Mouse (Mus musculus) neural tube, embryonic 12.5 days (tissue): ENCODE results near the gene Dytn. TPM values are rescaled to one million over a fixed set of nuclear protein-coding genes. Genes with fewer than 3 reads are reported as not detected.

Experiments
- ATAC-seq: fragments of 200-750 bp; cut with Nextera tagmentation; 2 replicates; pipeline ENCODE4 v1.8.0; 2017; ENCODE audit warnings: low read depth, mild to moderate bottlenecking, moderate TSS enrichment, moderate library complexity; ENCODE audit not compliant: low FRiP score
- H3K27ac ChIP-seq: fragments of 300-500 bp; sonication (generic); 2 replicates; pipeline ENCODE4 v1.5.1; 2016
- H3K27me3 ChIP-seq: fragments of 300-500 bp; sonication (generic); replicated peaks from 2 replicates; pipeline ENCODE4 v1.6.1; 2016; ENCODE audit warnings: mild to moderate bottlenecking
- H3K36me3 ChIP-seq: fragments of 300-500 bp; sonication (generic); 2 replicates; pipeline ENCODE4 v1.6.1; 2016; ENCODE audit warnings: mild to moderate bottlenecking
- H3K4me1 ChIP-seq: fragments of 300-500 bp; sonication (generic); 2 replicates; pipeline ENCODE4 v1.6.1; 2016
- H3K4me2 ChIP-seq: fragments of 300-500 bp; sonication (generic); replicated peaks from 2 replicates; pipeline ENCODE4 v1.6.1; 2016; ENCODE audit warnings: mild to moderate bottlenecking
- H3K4me3 ChIP-seq: fragments of 300-500 bp; sonication (generic); 2 replicates; pipeline ENCODE4 v1.5.1; 2016
- H3K9ac ChIP-seq: fragments of 300-500 bp; sonication (generic); 2 replicates; pipeline ENCODE4 v1.6.1; 2016; ENCODE audit warnings: mild to moderate bottlenecking
- H3K9me3 ChIP-seq: fragments of 300-500 bp; sonication (generic); 2 replicates; pipeline ENCODE4 v1.6.1; 2016; ENCODE audit warnings: mild to moderate bottlenecking
- WGBS: fragments of 180-500 bp; shearing (Covaris S2); methylation state at CpG from one replicate; pipeline ENCODE4 v1.1.7; 2016; 5-methylcytosine and 5-hydroxymethylcytosine counted together
- polyA plus RNA-seq: library from polyadenylated mRNA; unstranded; fragments of >200 nt; fragmentation: Nextera tagmentation; extraction: Ambion mirVana; gene quantifications from 2 replicates; pipeline ENCODE4 v1.2.1, GENCODE M21; 2016

The Dytn gene
- 0.08 and 0.15 TPM in 2 replicates for polyA plus RNA-seq

DNA sequence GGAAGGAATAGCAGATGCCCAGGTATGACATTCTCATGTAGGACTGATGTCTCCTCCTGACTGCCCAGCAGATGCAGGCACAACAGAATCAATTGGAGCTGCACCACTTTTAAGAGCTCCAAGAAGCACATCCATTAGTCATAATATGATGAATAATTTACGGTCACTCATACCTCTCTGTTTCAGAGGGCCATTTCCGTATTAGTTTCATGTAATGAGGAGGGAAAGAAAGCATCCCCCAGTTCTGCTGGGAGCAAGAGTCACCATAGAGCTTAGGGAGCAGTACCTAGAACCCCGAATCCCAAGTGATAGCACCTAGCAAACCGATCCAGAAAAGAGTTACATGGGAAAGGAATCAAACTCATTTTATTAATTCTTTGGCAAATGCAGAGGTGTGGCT, at the start of gene Dytn:
TSS of gene Dytn (minus strand) at position 101 of the 400 bp plus-strand sequence.
- no peak for ATAC-seq
- no peak within 1 kb of the TSS for H3K4me3 ChIP-seq
- no peaks in the 10 kb centered on the region for H3K36me3 ChIP-seq
- no peaks in the 10 kb centered on the region for H3K4me1 ChIP-seq
- no peaks in the 10 kb centered on the region for H3K27me3 ChIP-seq
- no peak within 1 kb of the TSS for H3K27ac ChIP-seq
- no peaks in the 10 kb centered on the region for H3K9me3 ChIP-seq
- WGBS: 93% methylated on average over 4 of the region's 4 CpGs
- H3K4me2 ChIP-seq: no peak within 1 kb of the TSS
- H3K9ac ChIP-seq: no peak within 1 kb of the TSS

DNA sequence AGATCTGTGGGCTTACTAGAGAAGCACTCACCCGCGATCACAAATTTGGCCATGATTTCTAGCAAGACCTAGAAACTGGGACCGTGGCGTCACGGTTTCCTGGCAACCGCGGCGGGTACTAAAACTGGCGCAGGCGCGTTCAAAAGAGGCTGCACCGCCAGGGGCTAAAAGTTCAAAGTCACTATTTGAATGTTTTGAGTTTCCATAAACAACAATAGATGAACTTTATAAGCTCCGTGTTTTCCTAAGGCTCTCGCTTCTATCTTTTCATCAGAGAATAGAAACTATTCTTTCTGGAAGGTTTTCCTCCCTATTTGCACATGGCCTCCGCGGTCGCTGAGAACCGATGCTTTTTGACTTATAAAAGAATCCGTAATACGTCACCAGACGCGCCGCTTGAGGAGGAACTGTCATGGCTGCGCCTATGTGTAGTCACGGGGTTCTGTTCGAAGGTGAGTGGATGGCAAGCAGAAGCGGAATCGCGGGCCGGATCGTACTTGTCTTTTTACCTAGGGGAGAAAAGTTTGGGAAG, 43.6 kb upstream of the Dytn start, which contains the start of the genes Mdh1b and Fastkd2:
TSS of gene Mdh1b (minus strand) at position 79 of the 532 bp plus-strand sequence.
TSS of gene Fastkd2 (plus strand) at position 375 of the 532 bp plus-strand sequence.
- Histone ChIP-seq H3K9ac (peak within 1 kb of the TSS; percentile 67), H3K27me3 (no peaks in the 10 kb centered on the region), H3K9me3 (no peaks in the 10 kb centered on the region), H3K4me3 (peak within 1 kb of the TSS; percentile 64), H3K27ac (no peak within 1 kb of the TSS), H3K4me2 (peak within 1 kb of the TSS; percentile 67), H3K36me3 (no peaks in the 10 kb centered on the region), H3K4me1 (peaks cover 16% of the 10 kb centered on the region)
- WGBS: under 1% methylated on average over 31 of the region's 31 CpGs
- peak; percentile 96 for ATAC-seq

DNA sequence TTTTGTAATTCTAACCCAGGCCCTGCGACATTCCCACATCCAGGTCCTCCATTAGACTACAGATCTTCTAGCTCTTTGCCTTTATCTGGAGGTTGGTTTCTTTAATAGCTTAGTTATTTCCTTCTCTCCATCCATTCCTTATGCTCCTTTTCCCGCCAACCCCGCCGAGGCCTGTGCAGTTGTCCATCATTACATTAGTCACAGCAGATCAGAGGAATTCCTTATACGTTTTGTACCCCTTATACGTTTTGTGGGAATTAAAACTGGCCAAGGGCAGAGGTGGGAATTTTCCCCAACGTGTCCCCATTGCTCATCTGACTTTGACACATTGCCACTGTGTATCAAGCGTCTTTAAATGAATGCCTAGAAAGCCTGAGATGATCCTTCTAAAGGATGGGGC, 43.1 kb upstream of the Dytn start:
- 42% methylated on average over 8 of the region's 8 CpGs for WGBS
- no peak; the same call in 1 of the 2 replicates for ATAC-seq
- no peaks in the 10 kb centered on the region for H3K36me3 ChIP-seq
- no peaks in the 10 kb centered on the region for H3K9me3 ChIP-seq
- peak overlapping the region; percentile 67 for H3K4me2 ChIP-seq
- H3K27ac ChIP-seq: no peak overlapping the region
- peak overlapping the region; percentile 64 for H3K4me3 ChIP-seq
- H3K27me3 ChIP-seq: no peaks in the 10 kb centered on the region
- H3K4me1 ChIP-seq: peaks cover 16% of the 10 kb centered on the region
- 0 out of 2 replicates have a peak overlapping the region, but pooled peaks have one; percentile 18 for H3K9ac ChIP-seq

DNA sequence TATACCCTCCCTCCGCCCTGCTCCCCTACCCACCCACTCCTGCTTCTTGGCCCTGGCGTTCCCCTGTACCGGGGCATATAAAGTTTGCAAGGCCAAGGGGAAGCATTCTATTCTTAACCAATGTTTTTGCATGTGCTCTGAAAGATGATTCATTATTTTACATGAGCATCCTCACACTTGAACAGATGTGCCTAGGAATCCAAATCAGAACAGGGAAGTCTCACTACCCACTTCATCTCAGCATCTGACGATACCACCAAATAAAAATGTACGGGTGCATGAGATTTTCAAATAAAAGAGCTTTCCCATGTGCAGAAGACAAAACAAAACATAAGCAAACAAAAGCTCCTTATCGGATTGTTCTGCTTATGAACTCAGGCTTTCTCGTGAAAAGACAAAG, 33.4 kb upstream of the Dytn start:
- Histone ChIP-seq H3K27ac (no peak overlapping the region), H3K9me3 (no peaks in the 10 kb centered on the region), H3K27me3 (no peaks in the 10 kb centered on the region), H3K4me3 (no peak overlapping the region), H3K4me2 (no peak overlapping the region), H3K9ac (no peak overlapping the region), H3K36me3 (no peaks in the 10 kb centered on the region), H3K4me1 (no peaks in the 10 kb centered on the region)
- 89% methylated on average over 7 of the region's 7 CpGs for WGBS
- ATAC-seq: no peak

DNA sequence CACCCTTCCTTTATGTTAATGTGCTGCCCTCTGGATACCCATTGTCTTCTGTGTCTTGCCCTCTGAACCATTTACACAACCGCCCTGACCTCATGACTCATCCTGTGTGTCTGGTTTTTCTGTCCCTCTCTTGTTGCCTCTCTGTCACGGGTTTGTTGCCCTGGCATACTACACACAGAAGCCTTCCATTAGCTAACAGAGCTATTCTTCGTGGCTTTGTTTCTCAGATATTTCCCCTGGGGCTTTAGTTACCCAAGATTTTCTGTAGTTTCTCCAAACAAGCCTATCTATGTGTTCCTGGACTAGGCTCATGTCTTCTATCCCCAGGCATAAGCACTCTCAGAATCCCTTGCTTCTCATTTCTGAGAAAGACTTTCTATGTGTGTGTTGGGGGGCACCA, 22.1 kb upstream of the Dytn start:
- Histone ChIP-seq H3K9me3 (no peaks in the 10 kb centered on the region), H3K9ac (no peak overlapping the region), H3K36me3 (no peaks in the 10 kb centered on the region), H3K27ac (no peak overlapping the region), H3K4me1 (no peaks in the 10 kb centered on the region), H3K4me3 (no peak overlapping the region), H3K27me3 (no peaks in the 10 kb centered on the region), H3K4me2 (no peak overlapping the region)
- 61% methylated on average over 3 of the region's 3 CpGs for WGBS
- ATAC-seq: no peak

DNA sequence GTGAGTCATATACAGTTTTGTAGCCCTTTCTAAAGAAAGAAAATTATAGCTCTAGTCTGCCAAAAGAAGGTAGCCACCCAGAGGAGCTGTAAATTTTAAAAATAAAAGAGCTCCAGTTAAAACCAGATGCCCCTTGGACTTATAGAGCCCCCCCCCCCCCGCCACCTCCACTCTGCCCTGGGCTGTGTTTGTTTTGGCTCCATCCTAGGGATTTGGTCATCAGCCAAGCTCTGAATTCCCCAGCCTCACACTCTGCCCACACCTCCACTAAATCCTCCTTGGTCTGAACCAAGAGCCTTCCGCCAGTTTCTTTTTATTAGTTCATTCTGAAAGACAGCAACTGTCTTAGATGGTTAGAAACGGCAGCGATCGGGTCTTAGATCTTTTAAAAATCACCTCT, 19.0 kb upstream of the Dytn start:
- no peak for ATAC-seq

DNA sequence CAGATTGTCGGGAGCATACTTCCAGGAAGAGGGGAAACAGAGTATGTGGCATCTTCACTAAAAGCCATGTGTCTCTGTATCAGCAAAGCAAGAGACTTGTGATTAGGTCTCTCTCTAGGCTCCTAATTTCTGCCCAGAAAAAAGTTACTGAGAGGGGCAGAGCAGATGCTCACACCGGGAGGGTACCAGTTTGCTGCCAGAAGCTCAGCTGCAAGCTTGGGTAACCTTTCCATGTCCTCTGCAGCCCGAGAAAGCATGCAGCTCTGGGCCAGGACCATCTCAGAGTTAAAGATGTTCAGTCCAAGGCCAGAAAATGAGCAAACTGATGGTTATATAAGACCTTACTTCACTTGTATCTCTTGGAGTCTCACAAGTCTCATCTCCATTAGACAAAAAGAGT, 10.1 kb upstream of the Dytn start:
- no peak for ATAC-seq
- 84% methylated on average over 3 of the region's 3 CpGs for WGBS

More for the DNA sequence above, 19.0 kb upstream of the Dytn start:
- Histone ChIP-seq H3K4me3 (no peak overlapping the region), H3K9ac (no peak overlapping the region), H3K4me2 (no peak overlapping the region), H3K27ac (no peak overlapping the region), H3K4me1 (no peaks in the 10 kb centered on the region), H3K9me3 (no peaks in the 10 kb centered on the region), H3K27me3 (no peaks in the 10 kb centered on the region), H3K36me3 (no peaks in the 10 kb centered on the region)
- 70% methylated on average over 5 of the region's 5 CpGs for WGBS

DNA sequence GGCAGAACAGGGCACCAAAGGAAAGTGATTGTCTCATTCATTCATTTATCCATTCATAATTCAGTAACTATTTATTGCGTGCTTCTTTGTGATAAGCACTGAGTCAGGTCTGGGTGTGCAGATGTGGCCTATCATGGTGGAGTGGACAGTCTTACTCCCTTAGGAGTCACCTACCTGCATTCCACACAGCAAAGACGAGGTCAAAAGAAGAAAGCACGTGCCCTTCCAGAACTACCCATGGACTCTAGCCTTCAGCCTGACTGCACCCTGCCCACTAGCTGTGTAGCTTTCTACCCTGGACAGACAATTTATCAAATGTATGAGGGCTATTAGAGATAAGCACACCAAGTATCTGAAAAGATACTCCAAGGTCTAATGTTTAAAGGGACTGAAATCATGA, 10.8 kb downstream of the Dytn start:
- ATAC-seq: no peak
- Histone ChIP-seq H3K36me3 (no peaks in the 10 kb centered on the region), H3K27ac (no peak overlapping the region), H3K4me3 (no peak overlapping the region), H3K4me2 (no peak overlapping the region), H3K9ac (no peak overlapping the region), H3K4me1 (no peaks in the 10 kb centered on the region), H3K9me3 (no peaks in the 10 kb centered on the region), H3K27me3 (no peaks in the 10 kb centered on the region)
- WGBS: 83% methylated on average over 3 of the region's 3 CpGs

More for the DNA sequence above, 10.1 kb upstream of the Dytn start:
- H3K36me3 ChIP-seq: no peaks in the 10 kb centered on the region
- no peak overlapping the region for H3K9ac ChIP-seq
- H3K27me3 ChIP-seq: no peaks in the 10 kb centered on the region
- H3K4me1 ChIP-seq: no peaks in the 10 kb centered on the region
- H3K4me3 ChIP-seq: no peak overlapping the region
- no peak overlapping the region for H3K4me2 ChIP-seq
- no peak overlapping the region for H3K27ac ChIP-seq
- no peaks in the 10 kb centered on the region for H3K9me3 ChIP-seq

DNA sequence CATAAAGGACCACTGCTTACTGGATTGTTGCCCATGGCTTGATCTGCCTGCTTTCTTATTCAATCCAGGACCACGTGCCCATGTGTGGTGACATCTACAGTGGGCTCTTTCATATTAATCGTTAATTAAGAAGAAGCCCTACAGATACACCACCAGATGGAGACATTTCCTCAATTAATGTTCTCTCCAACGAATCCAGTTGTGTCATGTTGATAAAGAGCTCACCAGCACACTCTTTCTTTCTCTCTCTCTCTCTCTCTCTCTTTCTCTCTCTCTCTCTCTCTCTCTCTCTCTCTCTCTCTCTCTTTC, 17.9 kb downstream of the Dytn start:
- Histone ChIP-seq H3K27me3 (no peaks in the 10 kb centered on the region), H3K4me1 (peaks cover 9% of the 10 kb centered on the region), H3K36me3 (no peaks in the 10 kb centered on the region), H3K4me2 (peak overlapping the region; percentile 23), H3K4me3 (no peak overlapping the region), H3K9ac (no peak overlapping the region), H3K27ac (no peak overlapping the region), H3K9me3 (no peaks in the 10 kb centered on the region)
- WGBS: 4% methylated on average over 3 of the region's 3 CpGs
- peak; percentile 37; the same call in 1 of the 2 replicates for ATAC-seq

DNA sequence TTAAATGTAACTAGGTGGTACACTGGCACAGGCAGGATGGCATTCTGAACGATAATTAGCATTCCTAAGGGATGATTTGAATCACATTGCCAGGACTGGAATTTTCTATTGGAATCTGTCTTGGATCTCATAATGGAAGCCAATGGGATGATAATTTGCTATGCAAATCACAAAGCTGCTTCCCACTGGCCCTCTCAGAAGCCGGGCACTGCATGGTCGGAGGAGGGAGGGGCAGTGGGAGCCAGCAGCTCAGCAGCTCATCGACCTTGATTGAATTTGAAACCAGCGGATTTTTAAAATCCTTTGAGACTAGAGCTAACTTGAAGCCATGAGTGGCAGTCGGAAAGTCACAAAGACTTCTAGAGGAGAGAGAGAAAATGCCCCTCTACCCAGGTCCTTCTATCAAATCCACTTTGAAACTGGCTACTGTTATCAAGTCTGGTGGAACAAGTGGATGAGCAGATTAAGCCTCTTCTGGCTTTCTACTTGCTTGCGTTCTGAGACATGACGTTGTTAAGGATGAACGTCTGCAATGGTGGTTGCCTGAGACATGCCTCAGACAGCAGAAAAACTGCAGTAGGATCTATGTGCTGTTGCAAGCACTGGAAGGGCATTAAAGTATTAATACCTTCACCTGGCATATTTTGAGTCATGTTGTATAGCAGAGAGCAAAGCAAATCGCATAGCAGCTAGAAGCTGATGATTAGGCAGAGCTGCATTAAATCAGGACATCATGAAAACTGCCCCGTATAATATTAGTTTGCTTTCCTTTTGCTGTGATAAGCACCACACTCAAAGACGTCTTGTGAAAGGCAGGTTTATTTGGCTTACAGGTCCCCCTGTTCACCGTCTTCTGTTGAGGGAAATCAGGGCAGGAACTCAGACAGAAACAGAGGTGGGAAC, 18.5 kb downstream of the Dytn start:
- no peaks in the 10 kb centered on the region for H3K27me3 ChIP-seq
- H3K27ac ChIP-seq: no peak overlapping the region
- no peaks in the 10 kb centered on the region for H3K9me3 ChIP-seq
- peak overlapping the region; percentile 23 for H3K4me2 ChIP-seq
- H3K9ac ChIP-seq: no peak overlapping the region
- WGBS: 23% methylated on average over 13 of the region's 13 CpGs
- H3K36me3 ChIP-seq: no peaks in the 10 kb centered on the region
- peaks cover 9% of the 10 kb centered on the region for H3K4me1 ChIP-seq
- peak; percentile 13; the same call in 1 of the 2 replicates for ATAC-seq
- no peak overlapping the region for H3K4me3 ChIP-seq

DNA sequence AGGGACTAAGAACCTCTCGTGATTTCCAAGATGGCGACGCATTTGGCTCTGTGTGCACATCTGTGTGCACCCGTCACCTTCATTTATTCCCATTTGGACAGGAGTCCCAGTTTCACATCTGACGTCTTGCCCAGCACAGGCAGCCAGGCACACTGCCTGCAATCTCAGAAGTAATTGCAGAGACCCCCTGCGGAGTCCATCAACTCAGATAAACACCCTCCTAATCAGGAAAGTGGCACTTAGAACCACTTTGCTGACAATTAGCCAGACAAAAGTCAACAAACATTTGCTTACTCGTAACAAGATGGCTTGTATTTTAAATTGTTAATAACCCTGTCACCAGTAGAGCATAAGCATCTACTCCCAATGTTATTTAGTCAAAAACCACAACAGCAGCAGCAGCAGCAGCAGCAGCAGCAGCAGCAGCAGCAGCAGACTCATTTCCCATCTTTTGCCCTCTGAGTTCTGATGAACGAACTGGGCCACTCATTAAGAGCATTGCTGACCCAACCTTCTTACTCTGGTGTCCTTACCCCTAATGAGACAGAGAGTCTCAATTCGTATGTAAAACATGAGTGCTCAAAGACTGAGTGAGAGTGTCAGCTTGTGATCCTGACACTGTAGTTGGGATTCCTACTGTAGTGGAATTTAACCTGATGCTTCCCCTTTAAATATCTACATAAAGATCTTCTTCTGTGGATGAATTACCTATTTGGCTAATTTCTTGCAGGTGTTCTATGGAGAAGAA, 19.4 kb downstream of the Dytn start:
- Histone ChIP-seq H3K4me2 (peak overlapping the region; percentile 23; the same call in 1 of the 2 replicates), H3K36me3 (no peaks in the 10 kb centered on the region), H3K27me3 (no peaks in the 10 kb centered on the region), H3K27ac (no peak overlapping the region), H3K4me1 (peaks cover 9% of the 10 kb centered on the region), H3K4me3 (no peak overlapping the region), H3K9me3 (no peaks in the 10 kb centered on the region), H3K9ac (no peak overlapping the region)
- no peak for ATAC-seq
- 33% methylated on average over 9 of the region's 9 CpGs for WGBS

DNA sequence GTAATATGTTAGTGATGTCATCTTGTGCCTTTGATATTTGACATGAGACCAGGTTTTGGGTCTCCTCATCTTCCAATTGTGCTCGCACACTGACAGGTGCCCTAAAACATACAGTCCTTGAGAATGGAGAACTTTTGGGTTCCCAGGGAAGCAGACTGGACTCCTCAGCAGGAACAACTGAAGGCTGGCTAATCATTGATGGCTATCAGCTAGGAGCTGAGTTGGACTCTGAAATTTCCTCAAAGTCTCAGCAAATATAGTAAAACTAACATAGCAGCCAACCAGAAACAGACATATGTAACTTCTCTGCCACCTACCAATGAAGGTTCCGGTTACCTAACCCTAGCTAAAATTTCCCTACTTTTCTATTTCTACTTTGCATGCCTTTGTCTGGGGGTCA, 20.6 kb downstream of the Dytn start:
- Histone ChIP-seq H3K36me3 (no peaks in the 10 kb centered on the region), H3K27ac (no peak overlapping the region), H3K4me3 (no peak overlapping the region), H3K9ac (no peak overlapping the region), H3K27me3 (no peaks in the 10 kb centered on the region), H3K4me2 (no peak overlapping the region), H3K4me1 (peaks cover 9% of the 10 kb centered on the region), H3K9me3 (no peaks in the 10 kb centered on the region)
- no peak for ATAC-seq
- 91% methylated on average over 2 of the region's 2 CpGs for WGBS
